Mouse (Mus musculus) heart, embryonic 12.5 days (tissue): ENCODE measurements around the gene Ranbp2. TPM values are rescaled to one million over a fixed set of nuclear protein-coding genes. Genes with fewer than 3 reads are reported as not detected.
A peak's percentile ranks its signal among the peaks of the same experiment; 100 is the strongest.
"Not testable (repeated sequence)": the region's sequence is repeated elsewhere in the genome, so short reads cannot be mapped to it uniquely, and the experiment has no call there.

Experiments
- ATAC-seq: fragments of 200-750 bp; cut with Nextera tagmentation; 2 replicates; pipeline ENCODE4 v1.8.0; 2017; ENCODE audit warnings: moderate TSS enrichment, moderate library complexity; ENCODE audit not compliant: insufficient number of reproducible peaks, low FRiP score
- H3K27ac ChIP-seq: fragments of 300-500 bp; sonication (generic); 2 replicates; pipeline ENCODE4 v1.5.1; 2016; ENCODE audit warnings: mild to moderate bottlenecking, moderate library complexity; ENCODE audit not compliant: poor library complexity, severe bottlenecking
- H3K27me3 ChIP-seq: fragments of 300-500 bp; sonication (generic); replicated peaks from 2 replicates; pipeline ENCODE4 v1.6.1; 2016; ENCODE audit warnings: mild to moderate bottlenecking, moderate library complexity
- H3K36me3 ChIP-seq: fragments of 300-500 bp; sonication (generic); 2 replicates; pipeline ENCODE4 v1.6.1; 2016; ENCODE audit warnings: mild to moderate bottlenecking, moderate library complexity
- H3K4me1 ChIP-seq: fragments of 300-500 bp; sonication (generic); replicated peaks from 2 replicates; pipeline ENCODE4 v1.6.1; 2016; ENCODE audit warnings: mild to moderate bottlenecking
- H3K4me2 ChIP-seq: fragments of 300-500 bp; sonication (generic); 2 replicates; pipeline ENCODE4 v1.6.1; 2016; ENCODE audit warnings: mild to moderate bottlenecking, moderate library complexity
- H3K4me3 ChIP-seq: fragments of 300-500 bp; sonication (generic); 2 replicates; pipeline ENCODE4 v1.5.1; 2016; ENCODE audit warnings: mild to moderate bottlenecking
- H3K9ac ChIP-seq: fragments of 300-500 bp; sonication (generic); 2 replicates; pipeline ENCODE4 v1.6.1; 2016; ENCODE audit warnings: mild to moderate bottlenecking, moderate library complexity
- H3K9me3 ChIP-seq: fragments of 300-500 bp; sonication (generic); replicated peaks from 2 replicates; pipeline ENCODE4 v1.6.1; 2016; ENCODE audit warnings: mild to moderate bottlenecking, moderate library complexity
- WGBS: fragments of 180-500 bp; shearing (Covaris S2); methylation state at CpG from one replicate; pipeline ENCODE4 v1.1.7; 2016; 5-methylcytosine and 5-hydroxymethylcytosine counted together
- polyA plus RNA-seq: library from polyadenylated mRNA; unstranded; fragments of >200 nt; fragmentation: Nextera tagmentation; extraction: Ambion mirVana; gene quantifications from 2 replicates; pipeline ENCODE4 v1.2.1, GENCODE M21; 2016

Ranbp2 gene
- polyA plus RNA-seq, 1 experiment from 2014 or later: 25.8 TPM

- peaks cover 21% of the 10 kb centered on the region for H3K36me3 ChIP-seq
- H3K9me3 ChIP-seq: no peaks in the 10 kb centered on the region
- H3K4me3 ChIP-seq: peak within 1 kb of the TSS; percentile 95
- peaks cover 10% of the 10 kb centered on the region for H3K4me1 ChIP-seq
- H3K4me2 ChIP-seq: peak within 1 kb of the TSS; percentile 82
- peak within 1 kb of the TSS; percentile 75 for H3K9ac ChIP-seq
- H3K27me3 ChIP-seq: no peaks in the 10 kb centered on the region
- peak within 1 kb of the TSS; percentile 91 for H3K27ac ChIP-seq
- peak; percentile 99 for ATAC-seq
- under 1% methylated on average over 50 of the region's 50 CpGs for WGBS
These were observed 50.9 kb downstream of the Ranbp2 start, which contains the start of gene Ccdc138 for GRCm38 (mm10) chr10:58497320-58498284. Gene Ccdc138, plus strand, starts transcription at chr10:58497948.

- WGBS: 57% methylated on average over 2 of the region's 2 CpGs
- no peak overlapping the region for H3K27ac ChIP-seq
- peak overlapping the region; percentile 95 for H3K4me3 ChIP-seq
- no peaks in the 10 kb centered on the region for H3K9me3 ChIP-seq
- no peaks in the 10 kb centered on the region for H3K27me3 ChIP-seq
- H3K36me3 ChIP-seq: peaks cover 12% of the 10 kb centered on the region
- H3K4me1 ChIP-seq: peaks cover 10% of the 10 kb centered on the region
- peak; percentile 1; the same call in 1 of the 2 replicates for ATAC-seq
- peak overlapping the region; percentile 75; the same call in 1 of the 2 replicates for H3K9ac ChIP-seq
- H3K4me2 ChIP-seq: peak overlapping the region; percentile 82
These were observed 51.8 kb downstream of the Ranbp2 start for GRCm38 (mm10) chr10:58498516-58498915.

- Histone ChIP-seq H3K27ac (no peak overlapping the region), H3K4me2 (no peak overlapping the region), H3K9me3 (no peaks in the 10 kb centered on the region), H3K9ac (no peak overlapping the region), H3K27me3 (no peaks in the 10 kb centered on the region), H3K4me3 (no peak overlapping the region), H3K4me1 (no peaks in the 10 kb centered on the region), H3K36me3 (peaks cover 38% of the 10 kb centered on the region)
- ATAC-seq: no peak
- 75% methylated on average over 1 of the region's 1 CpGs for WGBS
These were observed 82.6 kb downstream of the Ranbp2 start for GRCm38 (mm10) chr10:58529358-58529757.

GRCm38 (mm10) chr10:58530896-58531790, 84.4 kb downstream of the Ranbp2 start:
- no peak overlapping the region for H3K4me3 ChIP-seq
- H3K36me3 ChIP-seq: peaks cover 32% of the 10 kb centered on the region
- 85% methylated on average over 10 of the region's 10 CpGs for WGBS

GRCm38 (mm10) chr10:58532177-58532576, 85.5 kb downstream of the Ranbp2 start:
- H3K27ac ChIP-seq: no peak overlapping the region
- peaks cover 30% of the 10 kb centered on the region for H3K36me3 ChIP-seq

More at GRCm38 (mm10) chr10:58530896-58531790, 84.4 kb downstream of the Ranbp2 start:
- Histone ChIP-seq H3K27ac (no peak overlapping the region), H3K27me3 (no peaks in the 10 kb centered on the region), H3K4me2 (no peak overlapping the region), H3K9me3 (no peaks in the 10 kb centered on the region), H3K4me1 (no peaks in the 10 kb centered on the region), H3K9ac (no peak overlapping the region)
- ATAC-seq: no peak

GRCm38 (mm10) chr10:58536276-58536675, 89.6 kb downstream of the Ranbp2 start:
- H3K36me3 ChIP-seq: peaks cover 28% of the 10 kb centered on the region
- not testable (repeated sequence) for H3K27ac ChIP-seq, H3K4me1 ChIP-seq, H3K4me3 ChIP-seq, H3K27me3 ChIP-seq, H3K9me3 ChIP-seq, H3K9ac ChIP-seq, ATAC-seq, H3K4me2 ChIP-seq
- 82% methylated on average over 5 of the region's 5 CpGs for WGBS

More at GRCm38 (mm10) chr10:58532177-58532576, 85.5 kb downstream of the Ranbp2 start:
- 92% methylated on average over 2 of the region's 2 CpGs for WGBS
- Histone ChIP-seq H3K4me3 (no peak overlapping the region), H3K4me2 (no peak overlapping the region), H3K4me1 (no peaks in the 10 kb centered on the region), H3K9ac (no peak overlapping the region), H3K27me3 (no peaks in the 10 kb centered on the region), H3K9me3 (no peaks in the 10 kb centered on the region)
- ATAC-seq: no peak

GRCm38 (mm10) chr10:58540613-58541012, 93.9 kb downstream of the Ranbp2 start:
- no peak overlapping the region for H3K9ac ChIP-seq
- 57% methylated on average over 13 of the region's 13 CpGs for WGBS
- H3K4me1 ChIP-seq: 0 out of 2 replicates have a peak, but pooled peaks cover 5% of the 10 kb centered on the region
- no peaks in the 10 kb centered on the region for H3K9me3 ChIP-seq
- H3K4me3 ChIP-seq: no peak overlapping the region
- no peak overlapping the region for H3K27ac ChIP-seq
- no peak overlapping the region for H3K4me2 ChIP-seq
- no peaks in the 10 kb centered on the region for H3K27me3 ChIP-seq
- H3K36me3 ChIP-seq: peaks cover 21% of the 10 kb centered on the region
- ATAC-seq: no peak

Other genes with a start within 250 kb of the Ranbp2 start
- gene AW822073, start 222.0 kb upstream of the Ranbp2 start, polyA plus RNA-seq: not detected in 2 replicates
- gene Duxf3, start 214.2 kb upstream of the Ranbp2 start, polyA plus RNA-seq: not detected in 2 replicates
- not detected in 2 replicates for gene Gm4981, start 210.2 kb upstream of the Ranbp2 start, polyA plus RNA-seq
- 47.5 and 52.8 TPM in 2 replicates for gene Gcc2, start 191.4 kb upstream of the Ranbp2 start, polyA plus RNA-seq
- 160 and 161 TPM in 2 replicates for gene Lims1, start 123.5 kb upstream of the Ranbp2 start, polyA plus RNA-seq
- gene Ccdc138, start 51.0 kb downstream of the Ranbp2 start, polyA plus RNA-seq: 6.7 and 7.2 TPM in 2 replicates
- gene Edar, start 228.7 kb downstream of the Ranbp2 start, polyA plus RNA-seq: not detected in 2 replicates